Mouse (Mus musculus): ENCODE results near the gene Lsamp.

Gene Lsamp

GRCm38 (mm10) chr16:40968088-40968860 lies 984.1 kb downstream of the Lsamp start:
- DNase-seq, result peak; percentile 71

GRCm38 (mm10) chr16:40971382-40971781 lies 987.2 kb downstream of the Lsamp start:
- no peak for DNase-seq

- no peak for DNase-seq
These were observed 989.9 kb downstream of the Lsamp start for GRCm38 (mm10) chr16:40974084-40974483.

GRCm38 (mm10) chr16:40983026-40983425 lies 998.9 kb downstream of the Lsamp start:
- DNase-seq, result no peak

- DNase-seq, result no peak
These were observed 1023.4 kb downstream of the Lsamp start for GRCm38 (mm10) chr16:41007569-41007968.

- no peak for DNase-seq
These were observed 1050.6 kb downstream of the Lsamp start for GRCm38 (mm10) chr16:41034746-41035145.

- DNase-seq, result no peak
These were observed 1057.5 kb downstream of the Lsamp start for GRCm38 (mm10) chr16:41041686-41042085.

- no peak for DNase-seq
These were observed 1079.2 kb downstream of the Lsamp start for GRCm38 (mm10) chr16:41063270-41063857.

GRCm38 (mm10) chr16:41073470-41073869 lies 1089.3 kb downstream of the Lsamp start:
- no peak for DNase-seq

GRCm38 (mm10) chr16:41088648-41089047 lies 1104.5 kb downstream of the Lsamp start:
- no peak for DNase-seq

GRCm38 (mm10) chr16:41090092-41090491 lies 1105.9 kb downstream of the Lsamp start:
- no peak for DNase-seq

GRCm38 (mm10) chr16:41091259-41091658 lies 1107.1 kb downstream of the Lsamp start:
- DNase-seq, result no peak

GRCm38 (mm10) chr16:41102805-41103204 lies 1118.6 kb downstream of the Lsamp start:
- DNase-seq, result no peak

- DNase-seq, result no peak
These were observed 1140.2 kb downstream of the Lsamp start for GRCm38 (mm10) chr16:41124361-41124760.

- no peak for DNase-seq
These were observed 1140.9 kb downstream of the Lsamp start for GRCm38 (mm10) chr16:41125051-41125450.

GRCm38 (mm10) chr16:41131053-41131452 lies 1146.9 kb downstream of the Lsamp start:
- DNase-seq, result peak; percentile 7

- DNase-seq, result no peak
These were observed 1188.7 kb downstream of the Lsamp start for GRCm38 (mm10) chr16:41172839-41173238.

- no peak for DNase-seq
These were observed 1195.4 kb downstream of the Lsamp start for GRCm38 (mm10) chr16:41179557-41179956.

- no peak for DNase-seq
These were observed 1196.7 kb downstream of the Lsamp start for GRCm38 (mm10) chr16:41180867-41181266.

- DNase-seq, result no peak
These were observed 1225.9 kb downstream of the Lsamp start for GRCm38 (mm10) chr16:41210055-41210454.

GRCm38 (mm10) chr16:41235829-41236228 lies 1251.7 kb downstream of the Lsamp start:
- no peak for DNase-seq

- DNase-seq, result no peak
These were observed 1258.7 kb downstream of the Lsamp start for GRCm38 (mm10) chr16:41242841-41243240.

GRCm38 (mm10) chr16:41244711-41245110 lies 1260.5 kb downstream of the Lsamp start:
- peak; percentile 53 for DNase-seq

All from cerebellum, adult 8-10 months (tissue).